Mouse (Mus musculus): ENCODE data around the gene Mme.

Gene Mme

GRCm38 (mm10) chr3:63241099-63241587 is at the start of gene Mme:
Gene Mme (plus strand): TSS chr3:63241537.
- DNase-seq, result no peak

GRCm38 (mm10) chr3:63196565-63196964 is 44.8 kb upstream of the Mme start:
- no peak for DNase-seq

- DNase-seq, result no peak
Observed at GRCm38 (mm10) chr3:63198026-63198425, 43.3 kb upstream of the Mme start.

- no peak for DNase-seq
Observed at GRCm38 (mm10) chr3:63221867-63222591, 19.3 kb upstream of the Mme start.

- DNase-seq, result no peak
Observed at GRCm38 (mm10) chr3:63223676-63224075, 17.7 kb upstream of the Mme start.

- DNase-seq, result no peak
Observed at GRCm38 (mm10) chr3:63235957-63236356, 5.4 kb upstream of the Mme start.

GRCm38 (mm10) chr3:63243721-63244120 is 2.4 kb downstream of the Mme start:
- DNase-seq, result no peak

GRCm38 (mm10) chr3:63272091-63272490 is 30.8 kb downstream of the Mme start:
- DNase-seq, result no peak

- no peak for DNase-seq
Observed at GRCm38 (mm10) chr3:63294316-63294715, 53.0 kb downstream of the Mme start.

- no peak for DNase-seq
Observed at GRCm38 (mm10) chr3:63294791-63295190, 53.5 kb downstream of the Mme start.

- DNase-seq, result no peak
Observed at GRCm38 (mm10) chr3:63295237-63295636, 53.9 kb downstream of the Mme start.

- no peak for DNase-seq
Observed at GRCm38 (mm10) chr3:63295657-63296231, 54.4 kb downstream of the Mme start.

- DNase-seq, result no peak
Observed at GRCm38 (mm10) chr3:63296411-63296810, 55.1 kb downstream of the Mme start.

- no peak for DNase-seq
Observed at GRCm38 (mm10) chr3:63297787-63298186, 56.5 kb downstream of the Mme start.

- no peak for DNase-seq
Observed at GRCm38 (mm10) chr3:63315211-63315760, 73.9 kb downstream of the Mme start.

- DNase-seq, result no peak
Observed at GRCm38 (mm10) chr3:63317496-63317895, 76.2 kb downstream of the Mme start.

GRCm38 (mm10) chr3:63325615-63326014 is 84.3 kb downstream of the Mme start:
- no peak for DNase-seq

- DNase-seq, result no peak
Observed at GRCm38 (mm10) chr3:63340110-63340509, 98.8 kb downstream of the Mme start.

GRCm38 (mm10) chr3:63340546-63340945 is 99.2 kb downstream of the Mme start:
- DNase-seq, result no peak

GRCm38 (mm10) chr3:63341481-63341880 is 100.1 kb downstream of the Mme start:
- no peak for DNase-seq

- no peak for DNase-seq
Observed at GRCm38 (mm10) chr3:63344998-63345397, 103.7 kb downstream of the Mme start.

- DNase-seq, result no peak
Observed at GRCm38 (mm10) chr3:63348893-63349426, 107.6 kb downstream of the Mme start.

- DNase-seq, result no peak
Observed at GRCm38 (mm10) chr3:63350242-63350641, 108.9 kb downstream of the Mme start.

- no peak for DNase-seq
Observed at GRCm38 (mm10) chr3:63350704-63351103, 109.4 kb downstream of the Mme start.
